Mouse (Mus musculus) erythroblast, embryonic 14.5 days (primary cell): Measurements from ENCODE around the gene Tuba8.

Experiments
- GATA1 ChIP-seq: IDR thresholded peaks from 2 replicates; pipeline ENCODE4 v1.6.1; 2012; ENCODE audit warnings: low read length, inconsistent platforms, mixed read lengths
- TAL1 ChIP-seq: IDR thresholded peaks from 3 replicates; pipeline ENCODE4 v1.6.1; 2012; ENCODE audit warnings: low read length, inconsistent platforms, mixed read lengths

GRCm38 (mm10) chr6:121215896-121216295, 5.4 kb downstream of the Tuba8 start:
- TF ChIP-seq GATA1 (no peak), TAL1 (no peak)
